Mouse (Mus musculus) C2C12 (cell line): ENCODE results near the gene Casp8ap2. TPM values are rescaled to one million over a fixed set of nuclear protein-coding genes. Genes with fewer than 3 reads are reported as not detected.
A peak's percentile ranks its signal among the peaks of the same experiment; 100 is the strongest.

Experiments used
- H3K27me3 ChIP-seq: one replicate; pipeline ENCODE4 v1.6.1; 2011; ENCODE audit not compliant: control insufficient read depth, insufficient read depth, insufficient read length
- H3K36me3 ChIP-seq: one replicate; pipeline ENCODE4 v1.6.1; 2011; ENCODE audit not compliant: control insufficient read depth, insufficient read depth
- H3K4me3 ChIP-seq: one replicate; pipeline ENCODE4 v1.5.1; 2011; ENCODE audit warnings: mild to moderate bottlenecking, control low read depth; ENCODE audit not compliant: poor library complexity, insufficient read depth, severe bottlenecking
- H3K79me2 ChIP-seq: one replicate; pipeline ENCODE4 v1.6.1; 2011; ENCODE audit not compliant: control insufficient read depth, insufficient read depth
- H3K79me3 ChIP-seq: one replicate; pipeline ENCODE4 v1.6.1; 2011; ENCODE audit warnings: low read depth, control low read depth
- H3ac ChIP-seq: one replicate; pipeline ENCODE3; 2011; ENCODE audit warnings: low read depth; ENCODE audit not compliant: control insufficient read depth, insufficient read length
- CEBPB ChIP-seq: IDR thresholded peaks from one replicate; pipeline ENCODE4 v1.6.1; 2011; ENCODE audit warnings: low read depth, mild to moderate bottlenecking, control low read depth, moderate library complexity
- CTCF ChIP-seq: IDR thresholded peaks from one replicate; pipeline ENCODE4 v1.5.1; 2011; ENCODE audit not compliant: control insufficient read depth, insufficient read depth, insufficient read length
- FOSL1 ChIP-seq: IDR thresholded peaks from one replicate; pipeline ENCODE4 v1.8.0; 2011; ENCODE audit warnings: mild to moderate bottlenecking, low read length; ENCODE audit not compliant: poor library complexity, insufficient read depth, severe bottlenecking
- MAX ChIP-seq: IDR thresholded peaks from one replicate; pipeline ENCODE4 v1.6.1; 2011; ENCODE audit warnings: mild to moderate bottlenecking, control low read depth
- MYOD1 ChIP-seq: IDR thresholded peaks from one replicate; pipeline ENCODE4 v1.6.1; 2011; ENCODE audit warnings: low read depth; ENCODE audit not compliant: control insufficient read depth, insufficient read length
- MYOG ChIP-seq: IDR thresholded peaks from one replicate; pipeline ENCODE4 v1.6.1; 2011; ENCODE audit not compliant: control insufficient read depth, insufficient read length; ENCODE audit errors: extremely low read depth
- USF1 ChIP-seq: IDR thresholded peaks from one replicate; pipeline ENCODE4 v1.6.1; 2011; ENCODE audit warnings: low read depth, mild to moderate bottlenecking, control low read depth, moderate library complexity
- polyA plus RNA-seq: library from polyadenylated mRNA; unstranded; fragments of >200 nt; fragmentation: generic; extraction: Trizol; gene quantifications from one replicate; pipeline ENCODE4 v1.2.1, GENCODE M21; 2012; ENCODE audit warnings: missing spikeins

Gene Casp8ap2
- polyA plus RNA-seq, 1 experiment, result 2.9 TPM

GRCm38 (mm10) chr4:32586596-32586995, 28.7 kb upstream of the Casp8ap2 start:
- H3K27me3 ChIP-seq, result no peaks in the 10 kb centered on the region
- H3ac ChIP-seq, result no peak overlapping the region
- no peaks in the 10 kb centered on the region for H3K79me2 ChIP-seq
- TF ChIP-seq USF1 (no peak), CTCF (peak; percentile 80)
- H3K36me3 ChIP-seq, result no peaks in the 10 kb centered on the region
- no peaks in the 10 kb centered on the region for H3K79me3 ChIP-seq
- no peak overlapping the region for H3K4me3 ChIP-seq

GRCm38 (mm10) chr4:32587543-32587942, 27.7 kb upstream of the Casp8ap2 start:
- Histone ChIP-seq H3K79me3 (no peaks in the 10 kb centered on the region), H3ac (no peak overlapping the region), H3K79me2 (no peaks in the 10 kb centered on the region), H3K36me3 (no peaks in the 10 kb centered on the region), H3K4me3 (no peak overlapping the region), H3K27me3 (no peaks in the 10 kb centered on the region)
- TF ChIP-seq MAX, result no peak
- no peak for TF ChIP-seq CEBPB
- no peak for TF ChIP-seq MYOG
- TF ChIP-seq USF1, result no peak
- no peak for TF ChIP-seq CTCF
- no peak for TF ChIP-seq FOSL1
- no peak for TF ChIP-seq MYOD1

DNA sequence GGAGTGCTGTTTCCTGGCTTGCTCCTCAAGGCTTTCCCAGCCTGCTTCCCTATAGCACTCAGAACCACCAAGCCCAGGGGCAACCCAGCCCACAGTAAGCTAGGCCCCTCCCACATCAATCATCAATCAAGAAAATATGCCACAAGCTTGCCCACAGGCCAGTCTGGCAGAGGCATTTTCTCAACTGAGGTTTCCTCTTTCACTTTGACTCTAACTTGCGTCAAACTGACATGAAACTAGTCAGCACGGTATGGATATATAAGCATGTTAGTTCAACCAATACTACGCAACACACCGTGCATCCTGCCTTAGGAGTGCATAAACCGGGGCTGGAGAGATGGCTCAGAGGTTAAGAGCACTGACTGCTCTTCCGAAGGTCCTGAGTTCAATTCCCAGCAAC, 27.0 kb upstream of the Casp8ap2 start:
- no peaks in the 10 kb centered on the region for H3K36me3 ChIP-seq
- no peaks in the 10 kb centered on the region for H3K79me3 ChIP-seq
- no peaks in the 10 kb centered on the region for H3K27me3 ChIP-seq
- TF ChIP-seq CEBPB (no peak), MYOD1 (no peak)
- no peaks in the 10 kb centered on the region for H3K79me2 ChIP-seq
- H3K4me3 ChIP-seq, result no peak overlapping the region
- H3ac ChIP-seq, result no peak overlapping the region

DNA sequence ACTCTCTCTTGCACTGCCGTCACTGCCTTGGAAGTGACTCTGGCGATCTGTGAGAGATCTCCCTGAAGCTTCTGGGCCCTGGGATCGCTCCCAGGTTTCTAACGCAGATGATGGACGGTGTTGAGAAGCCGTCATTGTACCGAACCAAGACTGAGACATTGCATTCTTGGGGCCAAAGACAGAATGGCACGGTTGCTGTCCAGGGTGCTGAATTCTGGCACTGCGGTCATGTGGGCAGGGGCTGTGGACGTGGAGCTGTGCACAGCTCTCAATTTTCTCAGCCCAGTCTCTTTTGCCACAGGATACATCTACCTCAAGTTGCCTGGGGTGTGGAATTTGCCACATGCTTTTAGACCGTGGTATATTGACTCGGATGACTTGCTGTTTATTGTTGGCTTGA, 14.1 kb upstream of the Casp8ap2 start:
- Histone ChIP-seq H3K79me3 (no peaks in the 10 kb centered on the region), H3K36me3 (no peaks in the 10 kb centered on the region), H3ac (no peak overlapping the region), H3K4me3 (no peak overlapping the region), H3K79me2 (no peaks in the 10 kb centered on the region), H3K27me3 (no peaks in the 10 kb centered on the region)
- TF ChIP-seq MAX (peak; percentile 71), FOSL1 (no peak)

DNA sequence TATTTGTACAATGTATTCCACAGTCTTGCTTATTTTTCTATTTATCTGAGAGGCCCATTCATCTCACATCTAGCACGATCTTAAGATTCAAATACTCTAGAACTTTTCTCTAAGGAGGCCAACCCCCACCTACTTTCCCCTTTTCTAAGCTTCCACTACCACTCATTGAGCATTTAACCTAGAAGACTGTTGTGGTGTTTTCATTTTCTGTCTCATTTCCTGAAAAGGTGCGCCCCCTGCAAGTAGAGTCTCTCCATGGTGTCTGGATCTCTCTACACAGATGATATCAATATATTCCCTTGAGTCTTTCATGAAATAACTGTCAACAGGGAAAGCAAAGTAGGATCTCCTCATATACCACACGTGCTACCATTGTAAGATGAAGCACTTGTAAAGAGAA, 12.6 kb upstream of the Casp8ap2 start, which contains the start of gene Gja10:
TSS of gene Gja10 (minus strand) at position 101 of the 400 bp plus-strand sequence.
- Histone ChIP-seq H3K36me3 (no peaks in the 10 kb centered on the region), H3K27me3 (no peaks in the 10 kb centered on the region)

DNA sequence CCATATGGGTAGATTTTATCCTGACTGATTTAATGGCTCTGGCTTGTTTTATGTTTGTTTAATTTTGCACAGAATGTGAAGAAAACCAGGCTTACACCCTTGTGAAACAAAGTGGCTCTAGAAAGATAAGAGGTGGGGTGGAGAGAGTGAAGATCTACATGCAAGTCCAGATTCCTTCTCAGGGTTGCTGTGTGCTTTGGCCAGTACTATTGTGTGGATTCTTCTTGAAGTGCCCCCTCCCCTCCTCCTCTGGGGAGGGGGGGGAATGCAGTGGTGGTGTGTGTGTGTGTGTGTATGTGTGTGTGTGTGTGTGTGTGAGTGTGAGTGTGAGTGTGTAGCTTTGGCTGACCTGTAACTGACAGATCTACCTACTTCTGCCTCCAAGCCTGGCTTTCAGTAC, 6.4 kb downstream of the Casp8ap2 start:
- H3K79me2 ChIP-seq, result peaks cover 100% of the 10 kb centered on the region
- H3K27me3 ChIP-seq, result no peaks in the 10 kb centered on the region
- H3K36me3 ChIP-seq, result peaks cover 23% of the 10 kb centered on the region
- H3K4me3 ChIP-seq, result no peak overlapping the region
- TF ChIP-seq FOSL1 (no peak), MAX (no peak), CTCF (no peak), CEBPB (no peak), USF1 (no peak), MYOG (no peak), MYOD1 (no peak)
- H3ac ChIP-seq, result no peak overlapping the region
- peaks cover 82% of the 10 kb centered on the region for H3K79me3 ChIP-seq

More for the DNA sequence above, 12.6 kb upstream of the Casp8ap2 start, which contains the start of gene Gja10:
- H3K79me2 ChIP-seq, result no peaks in the 10 kb centered on the region
- no peaks in the 10 kb centered on the region for H3K79me3 ChIP-seq
- TF ChIP-seq CTCF (no peak), FOSL1 (no peak), MAX (no peak), USF1 (no peak), CEBPB (no peak), MYOD1 (no peak), MYOG (no peak)
- no peak within 1 kb of the TSS for H3K4me3 ChIP-seq
- H3ac ChIP-seq, result no peak within 1 kb of the TSS
